Mouse (Mus musculus) stomach, embryonic 15.5 days (tissue): ENCODE measurements around the gene Rassf1. TPM values are rescaled to one million over a fixed set of nuclear protein-coding genes. Genes with fewer than 3 reads are reported as not detected.

Experiments
- ATAC-seq: fragments of 200-750 bp; cut with Nextera tagmentation; 2 replicates; pipeline ENCODE4 v1.8.0; 2017; ENCODE audit warnings: low read depth, moderate number of reproducible peaks, moderate TSS enrichment; ENCODE audit not compliant: insufficient read depth, low FRiP score
- H3K27ac ChIP-seq: fragments of 300-500 bp; sonication (generic); 2 replicates; pipeline ENCODE4 v1.5.1; 2015; ENCODE audit warnings: mild to moderate bottlenecking, inconsistent platforms
- H3K27me3 ChIP-seq: fragments of 300-500 bp; sonication (generic); replicated peaks from 2 replicates; pipeline ENCODE4 v1.6.1; 2015; ENCODE audit warnings: inconsistent platforms
- H3K36me3 ChIP-seq: fragments of 300-500 bp; sonication (generic); 2 replicates; pipeline ENCODE4 v1.6.1; 2015; ENCODE audit warnings: inconsistent platforms
- H3K4me1 ChIP-seq: fragments of 300-500 bp; sonication (generic); 2 replicates; pipeline ENCODE4 v1.6.1; 2015; ENCODE audit warnings: inconsistent platforms
- H3K4me2 ChIP-seq: fragments of 300-500 bp; sonication (generic); 2 replicates; pipeline ENCODE4 v1.6.1; 2015; ENCODE audit warnings: mild to moderate bottlenecking, inconsistent platforms
- H3K4me3 ChIP-seq: fragments of 300-500 bp; sonication (generic); replicated peaks from 2 replicates; pipeline ENCODE4 v1.5.1; 2015; ENCODE audit warnings: inconsistent platforms
- H3K9ac ChIP-seq: fragments of 300-500 bp; sonication (generic); 2 replicates; pipeline ENCODE4 v1.6.1; 2015; ENCODE audit warnings: inconsistent platforms
- H3K9me3 ChIP-seq: fragments of 300-500 bp; sonication (generic); 2 replicates; pipeline ENCODE4 v1.6.1; 2016; ENCODE audit warnings: inconsistent platforms
- WGBS: fragments of 180-500 bp; shearing (Covaris S2); methylation state at CpG from one replicate; pipeline ENCODE4 v1.1.7; 2015; 5-methylcytosine and 5-hydroxymethylcytosine counted together
- polyA plus RNA-seq: library from polyadenylated mRNA; unstranded; fragments of >200 nt; fragmentation: Nextera tagmentation; extraction: Ambion mirVana; gene quantifications from 2 replicates; pipeline ENCODE4 v1.2.1, GENCODE M21; 2015

Gene Rassf1
- polyA plus RNA-seq, 1 experiment from 2014 or later = 58.0 TPM

DNA sequence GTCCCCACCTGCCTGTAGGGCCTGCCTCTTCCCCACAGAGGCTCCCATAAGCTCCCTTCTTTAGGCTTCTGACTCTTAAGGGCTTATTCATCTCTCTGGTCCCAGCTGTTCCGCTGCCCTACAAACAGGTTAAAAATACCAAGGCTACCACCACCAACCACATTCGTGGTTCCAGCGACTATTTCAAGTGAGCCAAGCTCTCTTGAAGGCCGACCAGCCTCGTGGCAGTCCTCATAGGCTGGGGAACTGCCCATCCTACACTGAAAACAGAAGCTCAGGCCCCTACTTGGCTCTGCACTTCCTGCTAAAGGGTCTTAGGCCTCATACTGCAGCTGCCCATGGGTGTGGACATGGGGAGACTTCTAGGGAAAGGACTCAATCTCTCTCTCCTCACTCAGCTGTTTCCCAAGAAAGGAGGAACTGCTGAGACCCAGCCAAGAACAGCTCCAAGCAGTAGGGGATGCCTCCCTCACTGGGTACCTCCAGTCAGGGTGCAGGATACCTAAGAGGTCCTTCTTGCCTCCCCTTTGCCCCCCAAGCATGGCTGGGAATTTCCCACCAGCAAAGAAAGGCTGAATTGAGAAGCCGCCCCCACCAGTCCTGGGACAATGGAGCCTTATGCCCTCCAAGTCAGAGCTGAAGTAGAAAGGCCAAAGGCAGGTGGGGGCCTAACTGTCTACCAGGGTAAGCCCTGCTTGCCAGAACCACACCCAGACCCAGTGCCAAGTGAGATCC is 60.3 kb downstream of the Rassf1 start:
- no peaks in the 10 kb centered on the region for H3K9me3 ChIP-seq
- peak overlapping the region; percentile 40; the same call in 1 of the 2 replicates for H3K4me3 ChIP-seq
- H3K4me1 ChIP-seq = peaks cover 46% of the 10 kb centered on the region
- H3K4me2 ChIP-seq = peak overlapping the region; percentile 89; the same call in 1 of the 2 replicates
- WGBS = 64% methylated on average over 6 of the region's 6 CpGs
- ATAC-seq = no peak
- peak overlapping the region; percentile 90 for H3K27ac ChIP-seq
- no peak overlapping the region for H3K9ac ChIP-seq
- no peaks in the 10 kb centered on the region for H3K27me3 ChIP-seq
- peaks cover 23% of the 10 kb centered on the region for H3K36me3 ChIP-seq

Other genes starting within 250 kb of the Rassf1 start
- 10.6 and 11.5 TPM in 2 replicates for gene Hemk1, start 213.2 kb upstream of the Rassf1 start, polyA plus RNA-seq
- gene 6430571L13Rik, start 211.0 kb upstream of the Rassf1 start, polyA plus RNA-seq = 0.28 and 0.34 TPM in 2 replicates
- 0.23 and 0.27 TPM in 2 replicates for gene Cacna2d2, start 151.9 kb upstream of the Rassf1 start, polyA plus RNA-seq
- gene Tmem115, start 17.6 kb upstream of the Rassf1 start, polyA plus RNA-seq = 43.2 and 45.7 TPM in 2 replicates
- gene Cyb561d2, start 9.4 kb upstream of the Rassf1 start, polyA plus RNA-seq = 26.6 and 31.3 TPM in 2 replicates
- gene Nprl2, start 9.3 kb upstream of the Rassf1 start, polyA plus RNA-seq = 39.1 and 39.7 TPM in 2 replicates
- gene Zmynd10, start 4.3 kb upstream of the Rassf1 start, polyA plus RNA-seq = 0.63 and 0.94 TPM in 2 replicates
- 42.6 and 46.1 TPM in 2 replicates for gene Tusc2, start 11.7 kb downstream of the Rassf1 start, polyA plus RNA-seq
- 84.2 and 85.4 TPM in 2 replicates for gene Hyal2, start 16.4 kb downstream of the Rassf1 start, polyA plus RNA-seq
- gene Hyal1, start 25.4 kb downstream of the Rassf1 start, polyA plus RNA-seq = 9.2 and 10.8 TPM in 2 replicates
- gene Naa80, start 27.3 kb downstream of the Rassf1 start, polyA plus RNA-seq = 16.1 and 18.6 TPM in 2 replicates
- gene Hyal3, start 29.3 kb downstream of the Rassf1 start, polyA plus RNA-seq = 1.1 and 1.7 TPM in 2 replicates
- 65.1 and 68.2 TPM in 2 replicates for gene Ifrd2, start 36.1 kb downstream of the Rassf1 start, polyA plus RNA-seq
- gene Sema3b, start 57.7 kb downstream of the Rassf1 start, polyA plus RNA-seq = 13.2 and 16.5 TPM in 2 replicates
- 355 and 371 TPM in 2 replicates for gene Gnai2, start 83.8 kb downstream of the Rassf1 start, polyA plus RNA-seq
- gene Slc38a3, start 118.0 kb downstream of the Rassf1 start, polyA plus RNA-seq = 19.5 and 28.6 TPM in 2 replicates
- gene Gnat1, start 128.2 kb downstream of the Rassf1 start, polyA plus RNA-seq = 1.1 and 1.9 TPM in 2 replicates
- gene Sema3f, start 158.9 kb downstream of the Rassf1 start, polyA plus RNA-seq = 19.7 and 21.3 TPM in 2 replicates
- gene Rbm5, start 219.4 kb downstream of the Rassf1 start, polyA plus RNA-seq = 182 and 185 TPM in 2 replicates